Mouse (Mus musculus): ENCODE measurements around the gene Eml4.

DNA sequence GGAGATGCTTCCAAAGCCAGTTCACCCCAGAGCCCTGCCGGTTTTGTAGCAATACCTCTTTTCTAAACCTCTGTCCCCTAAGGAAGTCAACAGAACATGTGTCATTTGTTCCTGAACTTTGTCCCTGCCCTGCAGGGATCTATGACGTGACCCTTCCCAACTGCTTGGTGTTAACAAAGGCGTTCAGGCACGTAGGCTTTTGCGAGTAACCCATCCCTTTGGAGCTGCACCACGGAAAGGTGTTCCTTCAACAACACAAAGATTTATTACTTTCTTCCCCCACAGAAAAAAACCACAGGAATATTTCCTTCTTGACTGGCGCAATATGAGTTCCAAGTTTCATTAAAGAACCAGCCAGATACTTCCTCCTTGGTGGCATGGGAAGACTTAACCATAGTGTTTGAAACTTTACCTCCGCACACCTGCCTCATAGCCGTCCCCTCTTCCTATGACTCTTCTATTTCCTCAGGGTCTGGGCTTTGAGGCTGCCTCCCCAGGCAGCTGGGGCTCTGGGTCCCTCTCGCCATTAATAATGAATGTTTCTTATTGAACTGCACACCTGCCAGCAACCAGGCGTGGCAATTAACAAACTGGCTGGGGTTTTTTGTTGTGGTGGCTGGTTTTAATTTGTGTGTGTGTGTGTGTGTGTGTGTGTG is 43.0 kb upstream of the Eml4 start:
- TF ChIP-seq EP300 (IDR thresholded peaks at IDR 0.05) (no peak), CTCF (IDR thresholded peaks at IDR 0.05) (no peak)

Data from lung, postnatal 0 days (tissue).